Comparison of ENCODE assay signal across 8 mouse cellular contexts in the genomic region with DNA sequence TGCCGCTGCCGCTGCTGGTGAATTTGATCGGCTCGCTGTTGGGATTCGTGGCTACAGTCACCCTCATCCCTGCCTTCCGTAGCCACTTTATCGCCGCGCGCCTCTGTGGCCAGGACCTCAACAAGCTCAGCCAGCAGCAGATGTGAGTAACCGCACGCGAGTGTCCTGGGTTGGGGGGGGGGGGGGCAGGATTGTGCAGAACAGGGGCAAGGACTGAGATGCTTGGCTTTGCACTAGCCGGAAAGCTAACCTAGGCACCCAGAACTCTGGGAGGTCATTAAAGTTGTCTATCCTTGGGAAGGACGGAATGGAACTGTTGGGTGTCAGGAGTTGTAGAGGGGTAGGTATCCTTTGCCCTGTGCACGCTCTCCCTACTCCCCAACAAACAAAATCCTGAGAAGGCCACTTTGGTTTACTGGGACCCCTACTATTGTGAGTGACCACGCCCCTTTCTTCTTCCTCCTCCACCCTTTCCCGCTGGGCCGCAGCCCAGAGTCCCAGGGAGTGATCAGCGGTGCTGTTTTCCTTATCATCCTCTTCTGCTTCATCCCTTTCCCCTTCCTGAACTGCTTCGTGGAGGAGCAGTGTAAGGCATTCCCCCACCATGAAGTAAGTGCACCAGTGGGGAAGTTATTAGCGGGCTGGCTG. TPM values are rescaled to one million over a fixed set of nuclear protein-coding genes. Genes with fewer than 3 reads are reported as not detected.
A peak's percentile ranks its signal among the peaks of the same experiment; 100 is the strongest.
DNase-seq lines count a peak whose midpoint lies in the region; ATAC-seq and TF ChIP-seq lines count a peak whose summit lies in the region.

No protein-coding gene starts in this region.

- H3K9ac ChIP-seq in embryonic facial prominence, embryonic 14.5 days (ENCODE audit: low read depth, low read length): peak overlapping the region; percentile 88
- peak overlapping the region; percentile 93 for H3K9ac ChIP-seq in liver, embryonic 11.5 days (ENCODE audit: low read depth, low read length)

- H3K36me3 ChIP-seq in embryonic facial prominence, embryonic 14.5 days (ENCODE audit: control insufficient read depth, insufficient read depth, low read length): peaks cover 37% of the 10 kb centered on the region
- peaks cover 25% of the 10 kb centered on the region for H3K36me3 ChIP-seq in liver, embryonic 11.5 days (ENCODE audit: control insufficient read depth, insufficient read depth, low read length)

- no peak for DNase-seq in layer of hippocampus, adult 2 months (ENCODE audit: low spot score in 2 of 2)
- DNase-seq in layer of hippocampus, adult 9-10 months (ENCODE audit: low spot score): no peak
- peak; percentile 57 for DNase-seq in embryonic facial prominence, embryonic 14.5 days (ENCODE audit: low spot score)
- DNase-seq in heart, postnatal 25 days (ENCODE audit: low spot score): peak; percentile 51
- DNase-seq in liver, embryonic 11.5 days (ENCODE audit: low spot score): peak; percentile 52
- DNase-seq in neural tube, embryonic 10.5 days (ENCODE audit: extremely low spot score, low spot score): peak; percentile 82
- no peak for DNase-seq in layer of hippocampus, postnatal 25 days (ENCODE audit: extremely low spot score in 1 of 2, low spot score in 1 of 2)
- no peak for DNase-seq in cerebellum, adult 11-12 months

- H3K4me1 ChIP-seq in embryonic facial prominence, embryonic 14.5 days (ENCODE audit: control insufficient read depth, insufficient read depth, low read length): peaks cover 10% of the 10 kb centered on the region; the same call in 1 of the 2 replicates
- peaks cover 9% of the 10 kb centered on the region for H3K4me1 ChIP-seq in liver, embryonic 11.5 days (replicated peaks; ENCODE audit: control insufficient read depth, insufficient read depth, low read length)

- H3K27ac ChIP-seq in layer of hippocampus, adult 2 months: peak overlapping the region; percentile 92
- peak overlapping the region; percentile 81 for H3K27ac ChIP-seq in embryonic facial prominence, embryonic 14.5 days (replicated peaks; ENCODE audit: low read depth, low read length)
- H3K27ac ChIP-seq in liver, embryonic 11.5 days (ENCODE audit: low read depth, low read length): peak overlapping the region; percentile 96

- peak overlapping the region; percentile 84 for H3K4me2 ChIP-seq in embryonic facial prominence, embryonic 14.5 days (ENCODE audit: low read depth, low read length)
- peak overlapping the region; percentile 68 for H3K4me2 ChIP-seq in liver, embryonic 11.5 days

- under 1% methylated on average over 21 of the region's 22 CpGs for WGBS in embryonic facial prominence, embryonic 14.5 days
- under 1% methylated on average over 22 of the region's 22 CpGs for WGBS in liver, embryonic 11.5 days

- H3K4me3 ChIP-seq in layer of hippocampus, adult 2 months: peak overlapping the region; percentile 84
- H3K4me3 ChIP-seq in embryonic facial prominence, embryonic 14.5 days (ENCODE audit: low read depth, low read length): peak overlapping the region; percentile 67
- peak overlapping the region; percentile 86 for H3K4me3 ChIP-seq in liver, embryonic 11.5 days (ENCODE audit: low read depth, low read length)

- no peaks in the 10 kb centered on the region for H3K27me3 ChIP-seq in embryonic facial prominence, embryonic 14.5 days (replicated peaks; ENCODE audit: control insufficient read depth, insufficient read depth, low read length)
- no peaks in the 10 kb centered on the region for H3K27me3 ChIP-seq in liver, embryonic 11.5 days (replicated peaks; ENCODE audit: control insufficient read depth, insufficient read depth, low read length)

- no peaks in the 10 kb centered on the region for H3K9me3 ChIP-seq in embryonic facial prominence, embryonic 14.5 days (ENCODE audit: control insufficient read depth, low read length)
- H3K9me3 ChIP-seq in liver, embryonic 11.5 days (ENCODE audit: control insufficient read depth, low read length): no peaks in the 10 kb centered on the region

- ATAC-seq in embryonic facial prominence, embryonic 14.5 days (ENCODE audit: low read depth): peak; percentile 11; the same call in 1 of the 2 replicates
- ATAC-seq in liver, embryonic 11.5 days (replicated peaks; ENCODE audit: low FRiP score): peak; percentile 53

- intact Hi-C loops in heart, postnatal 25 days (cut with DNase I): loop anchor here (2.0 kb wide), 1 partner anchor 22 kb away; the partner anchor contains the start of gene Hinfp

- no peak for TF ChIP-seq CTCF in layer of hippocampus, adult 2 months (conservative IDR thresholded peaks at IDR 0.05)

RNA-seq across cellular contexts. Expression of gene Dpagt1, which starts 1.4 kb away (rescaled TPM):
- 10 to 100 TPM; 14.5 to 15.3 TPM for total RNA-seq in layer of hippocampus, adult 2 months (2021)
- polyA plus RNA-seq in embryonic facial prominence, embryonic 14.5 days (2014; fragmentation: Nextera tagmentation; extraction: Ambion mirVana): 34.3 and 34.9 TPM in 2 replicates
- 10 to 100 TPM; 18.6 to 19.6 TPM for total RNA-seq in heart, postnatal 25 days (2021)
- polyA plus RNA-seq in liver, embryonic 11.5 days (2014; fragmentation: Nextera tagmentation; extraction: Ambion mirVana): 39.5 and 41.9 TPM in 2 replicates
- total RNA-seq in layer of hippocampus, postnatal 25 days (2021): 10 to 100 TPM; 14.2 to 15.8 TPM

RNA-seq across cellular contexts. Expression of gene C2cd2l, which starts 7.1 kb away (rescaled TPM):
- 100 to 1,000 TPM; 186 to 206 TPM for total RNA-seq in layer of hippocampus, adult 2 months (2021)
- 7.3 and 9.5 TPM in 2 replicates for polyA plus RNA-seq in embryonic facial prominence, embryonic 14.5 days (2014; fragmentation: Nextera tagmentation; extraction: Ambion mirVana)
- 10 to 100 TPM; 11.7 to 13.9 TPM for total RNA-seq in heart, postnatal 25 days (2021)
- polyA plus RNA-seq in liver, embryonic 11.5 days (2014; fragmentation: Nextera tagmentation; extraction: Ambion mirVana): 8.9 and 9.3 TPM in 2 replicates
- total RNA-seq in layer of hippocampus, postnatal 25 days (2021): 100 to 1,000 TPM; 196 to 200 TPM

RNA-seq across cellular contexts. Expression of gene H2afx, which starts 7.3 kb away (rescaled TPM):
- total RNA-seq in layer of hippocampus, adult 2 months (2021): 10 to 100 TPM; 42.5 to 44.2 TPM
- 202 and 227 TPM in 2 replicates for polyA plus RNA-seq in embryonic facial prominence, embryonic 14.5 days (2014; fragmentation: Nextera tagmentation; extraction: Ambion mirVana)
- total RNA-seq in heart, postnatal 25 days (2021): 10 to 100 TPM; 14.6 to 15.6 TPM
- polyA plus RNA-seq in liver, embryonic 11.5 days (2014; fragmentation: Nextera tagmentation; extraction: Ambion mirVana): 250 TPM in 2 replicates
- total RNA-seq in layer of hippocampus, postnatal 25 days (2021): 10 to 100 TPM; 50.6 to 58.4 TPM

RNA-seq across cellular contexts. Expression of gene Hmbs, which starts 16.8 kb away (rescaled TPM):
- total RNA-seq in layer of hippocampus, adult 2 months (2021): 10 to 100 TPM; 21.9 to 22.1 TPM
- 98.5 and 99.9 TPM in 2 replicates for polyA plus RNA-seq in embryonic facial prominence, embryonic 14.5 days (2014; fragmentation: Nextera tagmentation; extraction: Ambion mirVana)
- 10 to 100 TPM; 46.3 to 47.0 TPM for total RNA-seq in heart, postnatal 25 days (2021)
- 879 and 949 TPM in 2 replicates for polyA plus RNA-seq in liver, embryonic 11.5 days (2014; fragmentation: Nextera tagmentation; extraction: Ambion mirVana)
- total RNA-seq in layer of hippocampus, postnatal 25 days (2021): 10 to 100 TPM; 17.9 to 23.6 TPM

RNA-seq across cellular contexts. Expression of gene Hinfp, which starts 21.7 kb away (rescaled TPM):
- 10 to 100 TPM; 26.0 to 36.9 TPM for total RNA-seq in layer of hippocampus, adult 2 months (2021)
- 15.6 and 18.7 TPM in 2 replicates for polyA plus RNA-seq in embryonic facial prominence, embryonic 14.5 days (2014; fragmentation: Nextera tagmentation; extraction: Ambion mirVana)
- total RNA-seq in heart, postnatal 25 days (2021): 10 to 100 TPM in 1 of 2 experiments, 1 to 10 TPM in 1; 7.9 to 12.7 TPM
- polyA plus RNA-seq in liver, embryonic 11.5 days (2014; fragmentation: Nextera tagmentation; extraction: Ambion mirVana): 19.3 and 20.2 TPM in 2 replicates
- 10 to 100 TPM; 28.1 to 31.2 TPM for total RNA-seq in layer of hippocampus, postnatal 25 days (2021)

Comparison
In these comparisons a context has a peak if more than half of its experiments do, and no peak if none do; other contexts are left out.
1. DNase-seq: peak in embryonic facial prominence, embryonic 14.5 days (single experiment), heart, postnatal 25 days (single experiment), liver, embryonic 11.5 days (single experiment) and neural tube, embryonic 10.5 days (single experiment); none in layer of hippocampus, adult 2 months (0 of 2), layer of hippocampus, adult 9-10 months (single experiment), layer of hippocampus, postnatal 25 days (0 of 2) and cerebellum, adult 11-12 months (single experiment).
2. RNA of gene C2cd2l, which starts 7.1 kb away (total RNA-seq): 186 to 206 TPM in layer of hippocampus, adult 2 months and 196 to 200 TPM in layer of hippocampus, postnatal 25 days; 11.7 to 13.9 TPM in heart, postnatal 25 days; every median in the first group is over 10 times any median in the second.
3. Peak in every context shown above with its lines, with median percentiles within 50 percentile points of each other: H3K27ac ChIP-seq and H3K4me3 ChIP-seq.